Mouse (Mus musculus) C2C12 (cell line): ENCODE data around the gene Ror1. TPM values are rescaled to one million over a fixed set of nuclear protein-coding genes. Genes with fewer than 3 reads are reported as not detected.

Experiments
- H3K27me3 ChIP-seq: one replicate; pipeline ENCODE4 v1.6.1; 2011; ENCODE audit not compliant: control insufficient read depth, insufficient read depth, insufficient read length
- H3K36me3 ChIP-seq: one replicate; pipeline ENCODE4 v1.6.1; 2011; ENCODE audit not compliant: control insufficient read depth, insufficient read depth
- H3K4me3 ChIP-seq: one replicate; pipeline ENCODE4 v1.5.1; 2011; ENCODE audit warnings: mild to moderate bottlenecking, control low read depth; ENCODE audit not compliant: poor library complexity, insufficient read depth, severe bottlenecking
- H3K79me2 ChIP-seq: one replicate; pipeline ENCODE4 v1.6.1; 2011; ENCODE audit not compliant: control insufficient read depth, insufficient read depth
- H3K79me3 ChIP-seq: one replicate; pipeline ENCODE4 v1.6.1; 2011; ENCODE audit warnings: low read depth, control low read depth
- H3ac ChIP-seq: one replicate; pipeline ENCODE3; 2011; ENCODE audit warnings: low read depth; ENCODE audit not compliant: control insufficient read depth, insufficient read length
- CEBPB ChIP-seq: IDR thresholded peaks from one replicate; pipeline ENCODE4 v1.6.1; 2011; ENCODE audit warnings: low read depth, mild to moderate bottlenecking, control low read depth, moderate library complexity
- CTCF ChIP-seq: IDR thresholded peaks from one replicate; pipeline ENCODE4 v1.5.1; 2011; ENCODE audit not compliant: control insufficient read depth, insufficient read depth, insufficient read length
- FOSL1 ChIP-seq: IDR thresholded peaks from one replicate; pipeline ENCODE4 v1.8.0; 2011; ENCODE audit warnings: mild to moderate bottlenecking, low read length; ENCODE audit not compliant: poor library complexity, insufficient read depth, severe bottlenecking
- MAX ChIP-seq: IDR thresholded peaks from one replicate; pipeline ENCODE4 v1.6.1; 2011; ENCODE audit warnings: mild to moderate bottlenecking, control low read depth
- MYOD1 ChIP-seq: IDR thresholded peaks from one replicate; pipeline ENCODE4 v1.6.1; 2011; ENCODE audit warnings: low read depth; ENCODE audit not compliant: control insufficient read depth, insufficient read length
- MYOG ChIP-seq: IDR thresholded peaks from one replicate; pipeline ENCODE4 v1.6.1; 2011; ENCODE audit not compliant: control insufficient read depth, insufficient read length; ENCODE audit errors: extremely low read depth
- USF1 ChIP-seq: IDR thresholded peaks from one replicate; pipeline ENCODE4 v1.6.1; 2011; ENCODE audit warnings: low read depth, mild to moderate bottlenecking, control low read depth, moderate library complexity
- polyA plus RNA-seq: library from polyadenylated mRNA; unstranded; fragments of >200 nt; fragmentation: generic; extraction: Trizol; gene quantifications from one replicate; pipeline ENCODE4 v1.2.1, GENCODE M21; 2012; ENCODE audit warnings: missing spikeins

The Ror1 gene
- polyA plus RNA-seq, 1 experiment: 0.04 TPM

GRCm38 (mm10) chr4:100201322-100201721, 105.7 kb downstream of the Ror1 start:
- Histone ChIP-seq H3K4me3 (no peak overlapping the region), H3K79me3 (no peaks in the 10 kb centered on the region), H3K79me2 (no peaks in the 10 kb centered on the region), H3K36me3 (no peaks in the 10 kb centered on the region), H3K27me3 (peaks cover 12% of the 10 kb centered on the region), H3ac (no peak overlapping the region)
- TF ChIP-seq CEBPB: no peak
- no peak for TF ChIP-seq MYOG
- no peak for TF ChIP-seq MYOD1
- TF ChIP-seq MAX: no peak
- no peak for TF ChIP-seq USF1
- no peak for TF ChIP-seq FOSL1
- no peak for TF ChIP-seq CTCF

- peaks cover 12% of the 10 kb centered on the region for H3K27me3 ChIP-seq
- no peaks in the 10 kb centered on the region for H3K79me3 ChIP-seq
- no peak overlapping the region for H3K4me3 ChIP-seq
- H3K79me2 ChIP-seq: no peaks in the 10 kb centered on the region
- no peak for TF ChIP-seq CTCF
- no peak for TF ChIP-seq CEBPB
- no peak for TF ChIP-seq MYOG
- no peak for TF ChIP-seq MAX
- TF ChIP-seq FOSL1: no peak
- no peaks in the 10 kb centered on the region for H3K36me3 ChIP-seq
- H3ac ChIP-seq: no peak overlapping the region
Observed at GRCm38 (mm10) chr4:100203066-100203465, 107.5 kb downstream of the Ror1 start.

- Histone ChIP-seq H3ac (no peak overlapping the region), H3K36me3 (no peaks in the 10 kb centered on the region), H3K79me3 (no peaks in the 10 kb centered on the region), H3K4me3 (no peak overlapping the region), H3K27me3 (peaks cover 12% of the 10 kb centered on the region), H3K79me2 (no peaks in the 10 kb centered on the region)
- TF ChIP-seq MAX (no peak), FOSL1 (no peak), USF1 (no peak), MYOD1 (no peak)
Observed at GRCm38 (mm10) chr4:100203688-100204087, 108.1 kb downstream of the Ror1 start.

- Histone ChIP-seq H3K36me3 (no peaks in the 10 kb centered on the region), H3K79me2 (no peaks in the 10 kb centered on the region), H3K27me3 (peaks cover 12% of the 10 kb centered on the region), H3K79me3 (no peaks in the 10 kb centered on the region), H3K4me3 (no peak overlapping the region), H3ac (no peak overlapping the region)
- TF ChIP-seq CEBPB: no peak
- TF ChIP-seq MAX: no peak
- TF ChIP-seq FOSL1: no peak
- TF ChIP-seq MYOG: no peak
- TF ChIP-seq USF1: no peak
- no peak for TF ChIP-seq MYOD1
- TF ChIP-seq CTCF: no peak
Observed at GRCm38 (mm10) chr4:100204381-100204780, 108.8 kb downstream of the Ror1 start.

- H3K36me3 ChIP-seq: no peaks in the 10 kb centered on the region
- no peaks in the 10 kb centered on the region for H3K79me3 ChIP-seq
- H3K79me2 ChIP-seq: no peaks in the 10 kb centered on the region
- no peak overlapping the region for H3ac ChIP-seq
- peaks cover 12% of the 10 kb centered on the region for H3K27me3 ChIP-seq
- TF ChIP-seq FOSL1 (no peak), MYOD1 (no peak), USF1 (no peak), CEBPB (no peak), CTCF (no peak), MAX (no peak), MYOG (no peak)
- no peak overlapping the region for H3K4me3 ChIP-seq
Observed at GRCm38 (mm10) chr4:100208081-100208480, 112.5 kb downstream of the Ror1 start.

GRCm38 (mm10) chr4:100209106-100209505, 113.5 kb downstream of the Ror1 start:
- Histone ChIP-seq H3K27me3 (peaks cover 6% of the 10 kb centered on the region), H3K79me3 (no peaks in the 10 kb centered on the region), H3K36me3 (no peaks in the 10 kb centered on the region), H3ac (no peak overlapping the region), H3K4me3 (no peak overlapping the region), H3K79me2 (no peaks in the 10 kb centered on the region)
- TF ChIP-seq CEBPB: no peak
- TF ChIP-seq CTCF: no peak
- TF ChIP-seq MAX: no peak
- TF ChIP-seq MYOD1: no peak

GRCm38 (mm10) chr4:100211331-100211730, 115.7 kb downstream of the Ror1 start:
- Histone ChIP-seq H3K36me3 (no peaks in the 10 kb centered on the region), H3K27me3 (no peaks in the 10 kb centered on the region), H3ac (no peak overlapping the region), H3K79me3 (no peaks in the 10 kb centered on the region), H3K79me2 (no peaks in the 10 kb centered on the region), H3K4me3 (no peak overlapping the region)
- TF ChIP-seq MYOD1 (no peak), USF1 (no peak), MYOG (no peak), FOSL1 (no peak), CTCF (no peak), MAX (no peak), CEBPB (no peak)
